Mouse (Mus musculus) liver, adult 2 months (tissue): ENCODE results near the gene Rpl23a.

Experiments used
- CTCF ChIP-seq: fragments of 200-500 bp; IDR thresholded peaks from 2 replicates; pipeline ENCODE4 v1.5.1; 2011; ENCODE audit warnings: low read depth, low read length, control low read depth
- POLR2A ChIP-seq: fragments of 200-500 bp; IDR thresholded peaks from 2 replicates; pipeline ENCODE4 v1.6.1; 2011; ENCODE audit warnings: low read length, control low read depth; ENCODE audit not compliant: insufficient read depth; ENCODE audit errors: extremely low read depth

DNA sequence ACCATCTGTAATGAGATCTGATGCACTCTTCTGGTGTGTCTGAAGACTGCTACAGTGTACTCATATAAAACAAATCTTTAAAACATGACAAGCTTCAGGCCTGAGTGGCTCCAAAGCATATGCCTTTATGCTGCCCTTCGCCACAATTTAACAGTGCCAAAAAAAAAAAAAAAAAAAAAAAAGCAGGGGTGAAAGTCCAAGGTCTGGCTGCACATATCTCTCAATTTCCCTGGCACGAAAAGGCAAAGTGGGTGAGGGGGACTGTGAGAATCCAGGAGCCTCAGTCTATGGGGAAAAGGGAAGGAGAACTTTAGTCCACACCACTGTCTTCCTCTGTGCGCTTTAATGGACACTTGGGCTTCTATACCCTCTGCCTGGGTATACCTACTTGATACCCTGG lies 19.0 kb upstream of the Rpl23a start:
- no peak for TF ChIP-seq CTCF
- no peak for TF ChIP-seq POLR2A
